In genomic region chr13:44419472-44420226, GRCm38 (mm10) we compare ENCODE assay signal across 9 mouse cellular contexts.
DNase-seq lines count a peak whose midpoint lies in the region; ATAC-seq and TF ChIP-seq lines count a peak whose summit lies in the region.
"Had no signal": no experiment of that assay in that cellular context is flagged by ENCODE, and none has a peak within 500 bp of the region (broad histone marks: within the 10 kb centered on the region; RNA-seq: fewer than 3 reads in every experiment).

No protein-coding gene starts in this region.

- 0 out of 2 replicates have a peak, but pooled peaks cover 3% of the 10 kb centered on the region for H3K9me3 ChIP-seq in lung, embryonic 16.5 days (ENCODE audit: control insufficient read depth, low read length)

- DNase-seq in gastrocnemius, postnatal 25 days: peak; percentile 28
- no peak for DNase-seq in gastrocnemius, adult 18-20 months (ENCODE audit: low spot score)
- DNase-seq in heart, adult 2 months: peak; percentile 53 to 60
- DNase-seq in kidney, adult 8-10 months: peak; percentile 80 to 84
- DNase-seq in retina, embryonic 14.5 days (ENCODE audit: low spot score): peak; percentile 29
- DNase-seq in urinary bladder, postnatal 25 days (ENCODE audit: low spot score): no peak
- DNase-seq in cerebellum, postnatal 25 days: no peak

- no peak for TF ChIP-seq CTCF in heart, adult 2 months (IDR thresholded peaks at IDR 0.05)

- peaks cover 3% of the 10 kb centered on the region for H3K36me3 ChIP-seq in heart, adult 2 months (ENCODE audit: control insufficient read depth, insufficient read depth, low read length)
- H3K36me3 ChIP-seq in lung, embryonic 16.5 days (ENCODE audit: control insufficient read depth, insufficient read depth, low read length): no peaks in the 10 kb centered on the region

- peak; percentile 29; the same call in 1 of the 2 replicates for TF ChIP-seq POLR2A in heart, adult 2 months (IDR thresholded peaks at IDR 0.05; ENCODE audit: insufficient read depth, low read depth, low read length)

- H3K27me3 ChIP-seq in heart, adult 2 months (ENCODE audit: control insufficient read depth, insufficient read depth, low read length): no peaks in the 10 kb centered on the region
- H3K27me3 ChIP-seq in lung, embryonic 16.5 days (ENCODE audit: control insufficient read depth, insufficient read depth, low read depth, low read length): no peaks in the 10 kb centered on the region
- H3K27me3 ChIP-seq: CH12.LX had no signal

- H3K4me1 ChIP-seq in heart, adult 2 months (ENCODE audit: control insufficient read depth, insufficient read depth, low read length): peaks cover 7% of the 10 kb centered on the region
- peaks cover 22% of the 10 kb centered on the region for H3K4me1 ChIP-seq in lung, embryonic 16.5 days (replicated peaks; ENCODE audit: control insufficient read depth, insufficient read depth, low read length)

- H3K79me2 ChIP-seq in heart, adult 2 months (replicated peaks; ENCODE audit: control insufficient read depth, insufficient read depth, low read length): no peaks in the 10 kb centered on the region

- intact Hi-C loops in heart, adult 2 months (cut with DNase I): loop anchor here (5.0 kb wide), 3 partner anchors 63 to 557 kb away; no protein-coding TSS in a partner anchor

- no peak overlapping the region for H3K4me3 ChIP-seq in heart, adult 2 months
- peak overlapping the region; percentile 13; the same call in 1 of the 2 replicates for H3K4me3 ChIP-seq in lung, embryonic 16.5 days (ENCODE audit: low read length)

- ATAC-seq in lung, embryonic 16.5 days (ENCODE audit: low read depth): peak; percentile 50

- peak overlapping the region; percentile 28 for H3K9ac ChIP-seq in heart, adult 2 months (ENCODE audit: low read depth, low read length)
- H3K9ac ChIP-seq in lung, embryonic 16.5 days (ENCODE audit: low read length): peak overlapping the region; percentile 54; the same call in 1 of the 2 replicates

- peak overlapping the region; percentile 16; the same call in 1 of the 2 replicates for H3K27ac ChIP-seq in heart, adult 2 months
- H3K27ac ChIP-seq in lung, embryonic 16.5 days (ENCODE audit: low read length): peak overlapping the region; percentile 34; the same call in 1 of the 2 replicates

- peak overlapping the region; percentile 39 for H3K4me2 ChIP-seq in lung, embryonic 16.5 days (ENCODE audit: low read depth, low read length)

- 27% methylated on average over 15 of the region's 15 CpGs for WGBS in heart, adult 2 months
- WGBS in lung, embryonic 16.5 days: 23% methylated on average over 13 of the region's 15 CpGs

- peak; percentile 71; the same call in 1 of the 2 replicates for TF ChIP-seq EP300 in heart, adult 2 months (IDR thresholded peaks at IDR 0.05; ENCODE audit: insufficient read depth, low read depth, low read length)

Comparison
In these comparisons a context has a peak if more than half of its experiments do, and no peak if none do; other contexts are left out.
1. DNase-seq: peak in gastrocnemius, postnatal 25 days (single experiment), heart, adult 2 months (2 of 2), kidney, adult 8-10 months (2 of 2) and retina, embryonic 14.5 days (single experiment); none in gastrocnemius, adult 18-20 months (single experiment), urinary bladder, postnatal 25 days (single experiment) and cerebellum, postnatal 25 days (0 of 2).